Mouse (Mus musculus): ENCODE measurements around the gene Wasf3. TPM values are rescaled to one million over a fixed set of nuclear protein-coding genes. Genes with fewer than 3 reads are reported as not detected.

The Wasf3 gene
- polyA plus RNA-seq, 1 experiment, result not detected

DNA sequence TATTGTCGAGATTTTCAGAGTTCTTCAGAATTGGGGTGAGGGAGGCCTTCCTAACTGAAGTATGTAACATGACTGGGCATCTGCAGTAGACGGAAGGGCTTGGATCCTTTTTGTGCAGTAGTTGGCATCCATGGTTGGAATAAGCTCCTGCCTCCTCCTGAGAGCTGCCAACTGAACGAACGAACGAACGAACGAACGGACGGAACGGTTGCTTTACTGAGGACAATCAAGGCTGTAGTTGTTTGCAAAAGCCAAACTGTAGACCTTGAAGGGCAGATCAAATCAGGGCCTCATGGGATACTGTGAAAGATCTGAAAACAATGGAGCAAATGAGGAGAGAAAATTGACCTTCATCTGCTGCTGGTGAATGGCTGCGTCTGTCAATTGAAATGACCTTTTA, 17.5 kb downstream of the Wasf3 start:
- H3K27me3 ChIP-seq (ENCODE audit: control insufficient read depth, insufficient read depth, insufficient read length), result no peaks in the 10 kb centered on the region
- no peaks in the 10 kb centered on the region for H3K79me3 ChIP-seq (ENCODE audit: low read depth)
- H3K79me2 ChIP-seq (ENCODE audit: control insufficient read depth, insufficient read depth), result no peaks in the 10 kb centered on the region
- TF ChIP-seq CTCF (IDR thresholded peaks at IDR 0.05; ENCODE audit: control insufficient read depth, insufficient read depth, insufficient read length), result no peak
- no peak overlapping the region for H3K4me3 ChIP-seq (ENCODE audit: insufficient read depth, poor library complexity, severe bottlenecking)
- H3K36me3 ChIP-seq (ENCODE audit: control insufficient read depth, insufficient read depth), result no peaks in the 10 kb centered on the region
- H3ac ChIP-seq (ENCODE audit: control insufficient read depth, insufficient read length, low read depth), result no peak overlapping the region

DNA sequence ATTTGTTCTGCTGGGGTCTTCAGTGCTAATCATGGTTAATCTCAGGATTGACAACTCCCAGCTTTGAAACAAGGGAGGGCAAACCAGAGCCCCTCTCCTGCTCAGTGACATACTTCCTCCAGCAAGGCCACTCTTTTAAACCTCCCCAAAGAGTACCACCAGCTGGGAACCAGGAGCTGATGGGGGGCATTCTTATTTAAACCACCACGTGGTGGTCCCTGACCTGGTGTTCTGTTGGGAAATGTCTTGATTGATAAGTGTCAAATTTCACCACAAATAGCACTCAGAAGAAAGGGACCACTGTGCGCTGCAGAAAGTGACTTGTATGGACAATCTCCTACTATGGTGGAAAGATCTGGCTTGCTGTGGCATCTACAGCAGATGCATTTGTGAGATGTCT, 19.1 kb downstream of the Wasf3 start:
- Histone ChIP-seq H3ac (ENCODE audit: control insufficient read depth, insufficient read length, low read depth) (no peak overlapping the region), H3K79me3 (ENCODE audit: low read depth) (no peaks in the 10 kb centered on the region), H3K79me2 (ENCODE audit: control insufficient read depth, insufficient read depth) (no peaks in the 10 kb centered on the region), H3K27me3 (ENCODE audit: control insufficient read depth, insufficient read depth, insufficient read length) (no peaks in the 10 kb centered on the region), H3K36me3 (ENCODE audit: control insufficient read depth, insufficient read depth) (no peaks in the 10 kb centered on the region), H3K4me3 (ENCODE audit: insufficient read depth, poor library complexity, severe bottlenecking) (no peak overlapping the region)
- no peak for TF ChIP-seq MAX (IDR thresholded peaks at IDR 0.05)
- TF ChIP-seq CTCF (IDR thresholded peaks at IDR 0.05; ENCODE audit: control insufficient read depth, insufficient read depth, insufficient read length), result no peak
- no peak for TF ChIP-seq USF1 (IDR thresholded peaks at IDR 0.05; ENCODE audit: low read depth)
- no peak for TF ChIP-seq MYOD1 (IDR thresholded peaks at IDR 0.05; ENCODE audit: control insufficient read depth, insufficient read length, low read depth)

DNA sequence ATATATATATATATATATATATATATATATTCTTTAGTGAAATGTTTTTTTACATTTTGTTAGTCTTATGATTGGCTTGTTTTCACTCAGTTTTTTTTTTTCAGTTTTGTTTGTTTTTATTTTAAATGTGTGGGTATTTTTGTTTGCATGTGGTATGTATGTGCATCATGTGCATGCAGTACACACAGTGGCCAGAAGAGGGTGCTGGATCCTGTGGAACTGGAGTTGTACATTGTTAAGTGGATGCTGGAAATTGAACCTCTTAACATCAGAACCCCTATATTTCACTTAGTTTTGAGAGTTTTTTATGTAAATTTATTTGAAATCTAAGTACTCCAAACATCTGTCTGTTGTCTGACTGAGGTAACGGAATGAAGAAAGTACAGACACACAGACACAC, 21.3 kb downstream of the Wasf3 start:
- H3K79me2 ChIP-seq (ENCODE audit: control insufficient read depth, insufficient read depth), result no peaks in the 10 kb centered on the region
- no peak overlapping the region for H3ac ChIP-seq (ENCODE audit: control insufficient read depth, insufficient read length, low read depth)
- H3K79me3 ChIP-seq (ENCODE audit: low read depth), result no peaks in the 10 kb centered on the region
- H3K36me3 ChIP-seq (ENCODE audit: control insufficient read depth, insufficient read depth), result no peaks in the 10 kb centered on the region
- H3K27me3 ChIP-seq (ENCODE audit: control insufficient read depth, insufficient read depth, insufficient read length), result no peaks in the 10 kb centered on the region
- TF ChIP-seq MAX (IDR thresholded peaks at IDR 0.05) (no peak), FOSL1 (IDR thresholded peaks at IDR 0.05; ENCODE audit: insufficient read depth, low read length, poor library complexity, severe bottlenecking) (no peak), MYOG (IDR thresholded peaks at IDR 0.05; ENCODE audit: control insufficient read depth, extremely low read depth, insufficient read length) (no peak), CEBPB (IDR thresholded peaks at IDR 0.05; ENCODE audit: low read depth) (no peak), MYOD1 (IDR thresholded peaks at IDR 0.05; ENCODE audit: control insufficient read depth, insufficient read length, low read depth) (no peak), USF1 (IDR thresholded peaks at IDR 0.05; ENCODE audit: low read depth) (no peak), CTCF (IDR thresholded peaks at IDR 0.05; ENCODE audit: control insufficient read depth, insufficient read depth, insufficient read length) (no peak)
- H3K4me3 ChIP-seq (ENCODE audit: insufficient read depth, poor library complexity, severe bottlenecking), result no peak overlapping the region

DNA sequence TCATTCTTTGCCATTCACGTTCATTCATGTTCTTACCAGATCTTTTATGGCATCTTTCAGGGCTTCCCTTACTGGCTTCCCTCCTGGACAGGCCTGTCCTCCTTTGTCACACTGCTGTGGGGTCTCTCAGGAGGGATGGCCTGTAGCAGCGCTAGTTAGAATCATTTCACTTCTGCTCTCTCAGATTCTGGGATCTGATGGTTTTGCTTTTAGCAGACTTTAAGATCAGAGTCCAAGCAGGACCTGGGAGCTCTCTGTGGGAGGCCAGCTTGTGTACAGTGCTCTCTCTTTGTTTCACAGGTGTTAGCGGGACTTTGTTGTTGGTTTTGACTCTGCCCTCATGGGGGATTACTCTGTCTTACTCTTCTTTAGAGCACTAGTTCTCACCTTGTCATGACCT, 23.0 kb downstream of the Wasf3 start:
- Histone ChIP-seq H3K79me3 (ENCODE audit: low read depth) (no peaks in the 10 kb centered on the region), H3K79me2 (ENCODE audit: control insufficient read depth, insufficient read depth) (no peaks in the 10 kb centered on the region), H3ac (ENCODE audit: control insufficient read depth, insufficient read length, low read depth) (no peak overlapping the region), H3K4me3 (ENCODE audit: insufficient read depth, poor library complexity, severe bottlenecking) (no peak overlapping the region), H3K27me3 (ENCODE audit: control insufficient read depth, insufficient read depth, insufficient read length) (no peaks in the 10 kb centered on the region), H3K36me3 (ENCODE audit: control insufficient read depth, insufficient read depth) (no peaks in the 10 kb centered on the region)
- TF ChIP-seq MAX (IDR thresholded peaks at IDR 0.05) (no peak), USF1 (IDR thresholded peaks at IDR 0.05; ENCODE audit: low read depth) (no peak), CEBPB (IDR thresholded peaks at IDR 0.05; ENCODE audit: low read depth) (no peak), CTCF (IDR thresholded peaks at IDR 0.05; ENCODE audit: control insufficient read depth, insufficient read depth, insufficient read length) (no peak), MYOD1 (IDR thresholded peaks at IDR 0.05; ENCODE audit: control insufficient read depth, insufficient read length, low read depth) (no peak), FOSL1 (IDR thresholded peaks at IDR 0.05; ENCODE audit: insufficient read depth, low read length, poor library complexity, severe bottlenecking) (no peak), MYOG (IDR thresholded peaks at IDR 0.05; ENCODE audit: control insufficient read depth, extremely low read depth, insufficient read length) (no peak)

DNA sequence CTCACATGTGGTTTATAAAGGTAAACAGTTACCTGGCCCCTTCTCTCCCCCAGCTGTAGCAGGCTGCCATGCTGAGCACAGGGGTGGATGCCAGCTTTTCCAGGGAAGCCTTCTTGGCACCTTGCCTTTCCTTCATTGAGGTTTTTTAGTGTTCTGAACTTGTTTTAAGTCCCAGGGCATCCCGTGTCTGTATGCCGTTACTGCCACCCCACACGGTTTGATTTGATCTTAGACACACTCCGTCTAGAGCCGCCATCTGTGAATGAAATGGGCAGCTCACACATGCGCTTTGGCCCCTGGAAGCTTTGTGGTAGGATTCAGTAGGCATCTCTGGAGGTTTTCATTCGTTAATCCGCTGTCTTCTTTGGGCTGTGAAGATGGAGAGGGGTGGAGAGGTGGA, 23.8 kb downstream of the Wasf3 start:
- no peaks in the 10 kb centered on the region for H3K79me2 ChIP-seq (ENCODE audit: control insufficient read depth, insufficient read depth)

DNA sequence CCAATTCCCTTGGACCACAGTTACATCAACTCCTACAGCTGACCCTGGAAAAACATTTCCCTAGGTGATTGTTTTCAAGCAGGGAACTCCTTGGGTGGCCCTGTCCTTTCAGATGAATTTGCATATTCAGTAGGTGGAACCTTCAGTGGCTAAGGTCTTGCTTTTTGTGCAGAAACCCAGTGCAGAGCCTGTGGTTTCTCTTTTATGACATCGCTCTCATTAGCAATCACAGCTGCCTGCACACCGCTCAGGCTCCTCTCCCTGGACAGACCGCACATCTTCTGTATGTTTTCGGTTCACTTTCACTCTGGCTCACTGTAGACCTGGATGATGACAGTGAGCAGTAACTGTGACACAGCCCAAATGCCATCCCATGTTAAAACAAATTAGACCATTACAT, 26.0 kb downstream of the Wasf3 start:
- no peaks in the 10 kb centered on the region for H3K27me3 ChIP-seq (ENCODE audit: control insufficient read depth, insufficient read depth, insufficient read length)
- no peaks in the 10 kb centered on the region for H3K79me2 ChIP-seq (ENCODE audit: control insufficient read depth, insufficient read depth)
- no peaks in the 10 kb centered on the region for H3K79me3 ChIP-seq (ENCODE audit: low read depth)
- TF ChIP-seq MYOG (IDR thresholded peaks at IDR 0.05; ENCODE audit: control insufficient read depth, extremely low read depth, insufficient read length) (no peak), MYOD1 (IDR thresholded peaks at IDR 0.05; ENCODE audit: control insufficient read depth, insufficient read length, low read depth) (no peak), MAX (IDR thresholded peaks at IDR 0.05) (no peak), USF1 (IDR thresholded peaks at IDR 0.05; ENCODE audit: low read depth) (no peak), CEBPB (IDR thresholded peaks at IDR 0.05; ENCODE audit: low read depth) (no peak), FOSL1 (IDR thresholded peaks at IDR 0.05; ENCODE audit: insufficient read depth, low read length, poor library complexity, severe bottlenecking) (no peak), CTCF (IDR thresholded peaks at IDR 0.05; ENCODE audit: control insufficient read depth, insufficient read depth, insufficient read length) (no peak)
- H3K4me3 ChIP-seq (ENCODE audit: insufficient read depth, poor library complexity, severe bottlenecking), result no peak overlapping the region
- no peaks in the 10 kb centered on the region for H3K36me3 ChIP-seq (ENCODE audit: control insufficient read depth, insufficient read depth)
- H3ac ChIP-seq (ENCODE audit: control insufficient read depth, insufficient read length, low read depth), result no peak overlapping the region

More for the DNA sequence above, 23.8 kb downstream of the Wasf3 start:
- Histone ChIP-seq H3K27me3 (ENCODE audit: control insufficient read depth, insufficient read depth, insufficient read length) (no peaks in the 10 kb centered on the region), H3K36me3 (ENCODE audit: control insufficient read depth, insufficient read depth) (no peaks in the 10 kb centered on the region), H3ac (ENCODE audit: control insufficient read depth, insufficient read length, low read depth) (no peak overlapping the region), H3K4me3 (ENCODE audit: insufficient read depth, poor library complexity, severe bottlenecking) (no peak overlapping the region), H3K79me3 (ENCODE audit: low read depth) (no peaks in the 10 kb centered on the region)
- TF ChIP-seq FOSL1 (IDR thresholded peaks at IDR 0.05; ENCODE audit: insufficient read depth, low read length, poor library complexity, severe bottlenecking), result no peak
- no peak for TF ChIP-seq MAX (IDR thresholded peaks at IDR 0.05)
- no peak for TF ChIP-seq MYOG (IDR thresholded peaks at IDR 0.05; ENCODE audit: control insufficient read depth, extremely low read depth, insufficient read length)
- no peak for TF ChIP-seq CTCF (IDR thresholded peaks at IDR 0.05; ENCODE audit: control insufficient read depth, insufficient read depth, insufficient read length)
- no peak for TF ChIP-seq MYOD1 (IDR thresholded peaks at IDR 0.05; ENCODE audit: control insufficient read depth, insufficient read length, low read depth)
- TF ChIP-seq USF1 (IDR thresholded peaks at IDR 0.05; ENCODE audit: low read depth), result no peak
- no peak for TF ChIP-seq CEBPB (IDR thresholded peaks at IDR 0.05; ENCODE audit: low read depth)

All from C2C12 (cell line).